In the genomic region with DNA sequence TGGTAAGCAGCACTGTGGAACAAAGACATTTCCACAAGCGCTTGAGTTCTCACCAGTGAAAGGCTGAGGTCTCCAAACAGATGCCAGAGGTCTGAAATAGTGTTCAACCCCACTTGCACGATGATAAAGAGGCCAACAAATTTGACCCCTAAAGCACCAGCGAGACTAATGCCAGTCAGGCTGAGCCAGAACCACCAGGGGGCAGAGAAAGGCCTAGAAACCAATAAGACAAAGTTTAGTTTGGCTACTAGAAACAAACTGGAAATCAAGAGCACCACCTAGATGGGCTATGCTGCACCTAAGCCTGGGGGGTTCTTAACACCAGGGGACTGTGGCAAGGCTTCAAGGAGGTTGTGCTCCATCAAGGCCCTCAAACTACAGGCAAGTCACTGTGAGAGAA, we compare ENCODE assay signal across 9 mouse cellular contexts. TPM values are rescaled to one million over a fixed set of nuclear protein-coding genes. Genes with fewer than 3 reads are reported as not detected.
DNase-seq lines count a peak whose midpoint lies in the region; ATAC-seq and TF ChIP-seq lines count a peak whose summit lies in the region.
"Had no signal": no experiment of that assay in that cellular context is flagged by ENCODE, and none has a peak within 500 bp of the region (broad histone marks: within the 10 kb centered on the region; RNA-seq: fewer than 3 reads in every experiment).

No protein-coding gene starts in this region.

- WGBS in cerebellum, adult 2 months, result 28% methylated on average over 3 of the region's 3 CpGs
- WGBS in limb, embryonic 14.5 days, result 74% methylated on average over 3 of the region's 3 CpGs
- WGBS in limb, embryonic 10.5 days, result 70% methylated on average over 3 of the region's 3 CpGs
- WGBS in liver, embryonic 11.5 days, result 60% methylated on average over 3 of the region's 3 CpGs

- peak; percentile 18; the same call in 1 of the 2 replicates for TF ChIP-seq CTCF in cerebellum, adult 2 months (IDR thresholded peaks at IDR 0.05; ENCODE audit: borderline replicate concordance, insufficient read depth, low read depth, low read length)

- no peak for TF ChIP-seq POLR2A in cerebellum, adult 2 months (IDR thresholded peaks at IDR 0.05; ENCODE audit: borderline replicate concordance, insufficient read depth, low read length)
- TF ChIP-seq POLR2A in limb, embryonic 14.5 days (IDR thresholded peaks at IDR 0.05; ENCODE audit: borderline replicate concordance, extremely low read depth, insufficient read depth, insufficient read length), result no peak

- H3K4me2 ChIP-seq in limb, embryonic 14.5 days (replicated peaks; ENCODE audit: low read depth, low read length, severe bottlenecking), result no peak overlapping the region
- no peak overlapping the region for H3K4me2 ChIP-seq in liver, embryonic 11.5 days

- H3K4me3 ChIP-seq in cerebellum, adult 2 months (replicated peaks; ENCODE audit: insufficient read depth, low read depth, low read length), result no peak overlapping the region
- no peak overlapping the region for H3K4me3 ChIP-seq in limb, embryonic 14.5 days (replicated peaks; ENCODE audit: low read length)
- no peak overlapping the region for H3K4me3 ChIP-seq in limb, embryonic 10.5 days
- no peak overlapping the region for H3K4me3 ChIP-seq in liver, embryonic 11.5 days (ENCODE audit: low read depth, low read length)
- H3K4me3 ChIP-seq: myocyte had no signal

- no peaks in the 10 kb centered on the region for H3K27me3 ChIP-seq in cerebellum, adult 2 months (ENCODE audit: control insufficient read depth, insufficient read depth, low read length)
- no peaks in the 10 kb centered on the region for H3K27me3 ChIP-seq in limb, embryonic 14.5 days (ENCODE audit: control insufficient read depth, insufficient read depth, low read length)
- no peaks in the 10 kb centered on the region for H3K27me3 ChIP-seq in limb, embryonic 10.5 days (ENCODE audit: low read depth, poor library complexity, severe bottlenecking)
- no peaks in the 10 kb centered on the region for H3K27me3 ChIP-seq in liver, embryonic 11.5 days (replicated peaks; ENCODE audit: control insufficient read depth, insufficient read depth, low read length)

- H3K36me3 ChIP-seq in limb, embryonic 14.5 days (ENCODE audit: control insufficient read depth, insufficient read depth, low read length), result peaks cover 38% of the 10 kb centered on the region
- H3K36me3 ChIP-seq in limb, embryonic 10.5 days, result peaks cover 61% of the 10 kb centered on the region
- no peaks in the 10 kb centered on the region for H3K36me3 ChIP-seq in liver, embryonic 11.5 days (ENCODE audit: control insufficient read depth, insufficient read depth, low read length)

- intact Hi-C loops in left cerebral cortex, postnatal 36 days (cut with DNase I), result no loop called here

- H3K4me1 ChIP-seq in cerebellum, adult 2 months (ENCODE audit: control insufficient read depth, insufficient read depth, low read length), result no peaks in the 10 kb centered on the region
- no peaks in the 10 kb centered on the region for H3K4me1 ChIP-seq in limb, embryonic 14.5 days (ENCODE audit: control insufficient read depth, insufficient read depth, low read length)
- H3K4me1 ChIP-seq in limb, embryonic 10.5 days, result no peaks in the 10 kb centered on the region
- peaks cover 12% of the 10 kb centered on the region for H3K4me1 ChIP-seq in liver, embryonic 11.5 days (replicated peaks; ENCODE audit: control insufficient read depth, insufficient read depth, low read length)

- no peak for DNase-seq in cerebellum, adult 2 months
- no peak for DNase-seq in cerebellum, adult 18-20 months
- DNase-seq in limb, embryonic 14.5 days (ENCODE audit: low spot score), result peak; percentile 7
- no peak for DNase-seq in limb, embryonic 10.5 days (ENCODE audit: low spot score)
- peak; percentile 43 to 73 for DNase-seq in adrenal gland, postnatal 36 days
- DNase-seq in liver, embryonic 11.5 days (ENCODE audit: low spot score), result no peak
- DNase-seq in thymus, postnatal 4 days, result peak; percentile 69
- DNase-seq in left cerebral cortex, postnatal 36 days (ENCODE audit: low spot score in 2 of 2), result no peak

- H3K9me3 ChIP-seq in limb, embryonic 14.5 days (ENCODE audit: control insufficient read depth, low read length), result no peaks in the 10 kb centered on the region
- H3K9me3 ChIP-seq in limb, embryonic 10.5 days (replicated peaks), result no peaks in the 10 kb centered on the region
- no peaks in the 10 kb centered on the region for H3K9me3 ChIP-seq in liver, embryonic 11.5 days (ENCODE audit: control insufficient read depth, low read length)

- H3K27ac ChIP-seq in cerebellum, adult 2 months (ENCODE audit: insufficient read depth, low read length), result no peak overlapping the region
- H3K27ac ChIP-seq in limb, embryonic 14.5 days (replicated peaks; ENCODE audit: low read depth, low read length), result no peak overlapping the region
- H3K27ac ChIP-seq in limb, embryonic 10.5 days, result no peak overlapping the region
- no peak overlapping the region for H3K27ac ChIP-seq in liver, embryonic 11.5 days (ENCODE audit: low read depth, low read length)

- no peak overlapping the region for H3K9ac ChIP-seq in limb, embryonic 14.5 days (ENCODE audit: low read depth, low read length, severe bottlenecking)
- H3K9ac ChIP-seq in liver, embryonic 11.5 days (ENCODE audit: low read depth, low read length), result no peak overlapping the region

- no peak for ATAC-seq in limb, embryonic 14.5 days (ENCODE audit: low FRiP score, low read depth)
- peak; percentile 29; the same call in 1 of the 2 replicates for ATAC-seq in liver, embryonic 11.5 days (replicated peaks; ENCODE audit: low FRiP score)

RNA-seq across cellular contexts. Expression of gene Gstz1, which starts 15.3 kb away (rescaled TPM):
- 64.1 and 69.4 TPM in 2 replicates for polyA plus RNA-seq in cerebellum, adult 2 months (2012; rRNA removed)
- 67.7 and 75.2 TPM in 2 replicates for polyA plus RNA-seq in limb, embryonic 14.5 days (2012; rRNA removed)
- polyA plus RNA-seq in limb, embryonic 14.5 days (2014; fragmentation: Nextera tagmentation; extraction: Ambion mirVana), result 37.5 and 42.4 TPM in 2 replicates
- polyA plus RNA-seq in limb, embryonic 10.5 days (2016; fragmentation: Nextera tagmentation; extraction: Ambion mirVana), result 25.6 and 31.3 TPM in 2 replicates
- total RNA-seq in adrenal gland, postnatal 36 days (2021), result 100 to 1,000 TPM; 103 to 114 TPM
- polyA plus RNA-seq in liver, embryonic 11.5 days (2014; fragmentation: Nextera tagmentation; extraction: Ambion mirVana), result 76.2 and 79.6 TPM in 2 replicates
- 10 to 100 TPM; 47.8 to 49.5 TPM for total RNA-seq in left cerebral cortex, postnatal 36 days (2021)

RNA-seq across cellular contexts. Expression of gene Pomt2, which starts 16.1 kb away (rescaled TPM):
- polyA plus RNA-seq in cerebellum, adult 2 months (2012; rRNA removed), result 21.9 and 22.4 TPM in 2 replicates
- 20.6 and 26.3 TPM in 2 replicates for polyA plus RNA-seq in limb, embryonic 14.5 days (2012; rRNA removed)
- polyA plus RNA-seq in limb, embryonic 14.5 days (2014; fragmentation: Nextera tagmentation; extraction: Ambion mirVana), result 16.8 and 18.4 TPM in 2 replicates
- 15.7 and 18.7 TPM in 2 replicates for polyA plus RNA-seq in limb, embryonic 10.5 days (2016; fragmentation: Nextera tagmentation; extraction: Ambion mirVana)
- total RNA-seq in adrenal gland, postnatal 36 days (2021), result 10 to 100 TPM; 14.0 to 15.6 TPM
- polyA plus RNA-seq in liver, embryonic 11.5 days (2014; fragmentation: Nextera tagmentation; extraction: Ambion mirVana), result 11.0 and 12.0 TPM in 2 replicates
- total RNA-seq in left cerebral cortex, postnatal 36 days (2021), result 10 to 100 TPM; 16.2 to 18.8 TPM

RNA-seq across cellular contexts. Expression of gene Ngb, which starts 29.3 kb away (rescaled TPM):
- polyA plus RNA-seq in cerebellum, adult 2 months (2012; rRNA removed), result 3.8 and 5.0 TPM in 2 replicates
- 0.45 and 0.51 TPM in 2 replicates for polyA plus RNA-seq in limb, embryonic 14.5 days (2012; rRNA removed)
- 0.19 and 0.48 TPM in 2 replicates for polyA plus RNA-seq in limb, embryonic 14.5 days (2014; fragmentation: Nextera tagmentation; extraction: Ambion mirVana)
- 0.11 and 0.45 TPM in 2 replicates for polyA plus RNA-seq in limb, embryonic 10.5 days (2016; fragmentation: Nextera tagmentation; extraction: Ambion mirVana)
- 1 to 10 TPM; 1.1 to 1.2 TPM for total RNA-seq in adrenal gland, postnatal 36 days (2021)
- 0.22 TPM in 1 of 2 replicates, not detected in the other for polyA plus RNA-seq in liver, embryonic 11.5 days (2014; fragmentation: Nextera tagmentation; extraction: Ambion mirVana)
- 1 to 10 TPM; 6.6 to 7.7 TPM for total RNA-seq in left cerebral cortex, postnatal 36 days (2021)

Comparison
In these comparisons a context has a peak if more than half of its experiments do, and no peak if none do; other contexts are left out.
1. DNase-seq: peak in limb, embryonic 14.5 days (single experiment), adrenal gland, postnatal 36 days (2 of 2) and thymus, postnatal 4 days (single experiment); none in cerebellum, adult 2 months (0 of 2), cerebellum, adult 18-20 months (0 of 2), limb, embryonic 10.5 days (single experiment), liver, embryonic 11.5 days (single experiment) and left cerebral cortex, postnatal 36 days (0 of 2).